Mouse (Mus musculus) CH12.LX (cell line): ENCODE data around the gene Lin52. TPM values are rescaled to one million over a fixed set of nuclear protein-coding genes. Genes with fewer than 3 reads are reported as not detected.

ENCODE experiments used
- DNase-seq: peaks from one replicate; pipeline ENCODE4 v3.0.0-alpha.2; 2013; ENCODE audit errors: extremely low read depth
- H3K27ac ChIP-seq: 2 replicates; pipeline ENCODE4 v1.5.1; 2012; ENCODE audit warnings: low read depth, mild to moderate bottlenecking, control low read depth, moderate library complexity; ENCODE audit not compliant: insufficient read depth
- H3K27me3 ChIP-seq: replicated peaks from 2 replicates; pipeline ENCODE3; 2012; ENCODE audit warnings: inconsistent platforms
- H3K36me3 ChIP-seq, 2 experiments: replicated peaks in 1 of 2; 2 replicates each; pipeline versions ENCODE3 to v1.6.1; 2012; ENCODE audit warnings: inconsistent platforms in 1 of 2, low read length in 1 of 2, mild to moderate bottlenecking in 1 of 2, mixed read lengths in 1 of 2, moderate library complexity in 1 of 2; ENCODE audit not compliant: control insufficient read depth in 1 of 2, insufficient read depth in 1 of 2
- H3K4me1 ChIP-seq, 2 experiments: 2 replicates each; pipeline ENCODE4 v1.6.1; 2012; ENCODE audit warnings: inconsistent platforms in 1 of 2, moderate library complexity in 1 of 2; ENCODE audit not compliant: insufficient read depth in 2 of 2, control insufficient read depth in 1 of 2
- H3K4me2 ChIP-seq: 2 replicates; pipeline ENCODE4 v1.6.1; 2012; ENCODE audit warnings: low read depth, mild to moderate bottlenecking, control low read depth; ENCODE audit not compliant: poor library complexity, insufficient read depth, severe bottlenecking
- H3K4me3 ChIP-seq, 3 experiments: fragments of 150-350 bp in 1 of 3; sonication (generic) in 1 of 3; replicated peaks in 1 of 3; 2 replicates each; pipeline versions ENCODE3 to v1.5.1; 2011 to 2012; ENCODE audit warnings: low read depth in 2 of 3, low read length in 2 of 3, mild to moderate bottlenecking in 2 of 3, moderate library complexity in 2 of 3, control low read depth in 1 of 3, improper control_type of control experiment in 1 of 3, inconsistent platforms in 1 of 3, mixed read lengths in 1 of 3; ENCODE audit not compliant: poor library complexity in 1 of 3
- H3K79me2 ChIP-seq: replicated peaks from 2 replicates; pipeline ENCODE4 v1.6.1; 2012; ENCODE audit warnings: mild to moderate bottlenecking, moderate library complexity; ENCODE audit not compliant: control insufficient read depth, poor library complexity, insufficient read depth, severe bottlenecking; ENCODE audit errors: extremely low read depth
- H3K9ac ChIP-seq: 2 replicates; pipeline ENCODE4 v1.6.1; 2012; ENCODE audit warnings: low read depth, mild to moderate bottlenecking, control low read depth, moderate library complexity; ENCODE audit not compliant: insufficient read depth
- H3K9me3 ChIP-seq: replicated peaks from 2 replicates; pipeline ENCODE3; 2012; ENCODE audit warnings: low read length, inconsistent platforms, mixed read lengths
- CHD2 ChIP-seq: IDR thresholded peaks from 2 replicates; pipeline ENCODE4 v1.6.1; 2011; ENCODE audit warnings: low read length, improper control_type of control experiment
- CTCF ChIP-seq, 2 experiments: IDR thresholded peaks in 1 of 2; conservative IDR thresholded peaks in 1 of 2; 2 replicates each; pipeline ENCODE4 v1.5.1; 2011 to 2012; ENCODE audit warnings: low read depth in 2 of 2, low read length in 2 of 2, improper control_type of control experiment in 1 of 2, inconsistent platforms in 1 of 2, mild to moderate bottlenecking in 1 of 2, moderate library complexity in 1 of 2
- E2F4 ChIP-seq: IDR thresholded peaks from 2 replicates; pipeline ENCODE4 v1.6.1; 2011; ENCODE audit warnings: low read depth, low read length, improper control_type of control experiment; ENCODE audit not compliant: insufficient replicate concordance
- ELF1 ChIP-seq: IDR thresholded peaks from 2 replicates; pipeline ENCODE4 v1.6.1; 2014; ENCODE audit warnings: low read depth, mild to moderate bottlenecking, inconsistent platforms, low read length, improper control_type of control experiment
- EP300 ChIP-seq: IDR thresholded peaks from 2 replicates; pipeline ENCODE4 v1.6.1; 2011; ENCODE audit warnings: low read length, improper control_type of control experiment
- GABPA ChIP-seq: IDR thresholded peaks from 2 replicates; pipeline ENCODE4 v1.6.1; 2012; ENCODE audit warnings: low read depth, low read length, improper control_type of control experiment, inconsistent platforms; ENCODE audit not compliant: insufficient replicate concordance
- HCFC1 ChIP-seq: IDR thresholded peaks from 2 replicates; pipeline ENCODE4 v1.6.1; 2012; ENCODE audit warnings: low read depth, mild to moderate bottlenecking, inconsistent platforms, low read length, improper control_type of control experiment
- JUND ChIP-seq: conservative IDR thresholded peaks from 2 replicates; pipeline ENCODE4 v1.6.1; 2011; ENCODE audit warnings: low read depth, low read length, improper control_type of control experiment
- MAFK ChIP-seq: IDR thresholded peaks from 2 replicates; pipeline ENCODE4 v1.6.1; 2011; ENCODE audit warnings: low read length, improper control_type of control experiment; ENCODE audit not compliant: insufficient replicate concordance
- MEF2A ChIP-seq: IDR thresholded peaks from 2 replicates; pipeline ENCODE4 v1.6.1; 2014; ENCODE audit warnings: low read depth, mild to moderate bottlenecking, inconsistent platforms, low read length, improper control_type of control experiment, borderline replicate concordance
- MYC ChIP-seq: IDR thresholded peaks from 2 replicates; pipeline ENCODE4 v1.6.1; 2011; ENCODE audit warnings: low read depth, mild to moderate bottlenecking, improper control_type of control experiment, low read length
- PAX5 ChIP-seq: IDR thresholded peaks from 2 replicates; pipeline ENCODE4 v1.6.1; 2012; ENCODE audit warnings: low read length, inconsistent platforms, mixed read lengths
- POLR2AphosphoS2 ChIP-seq: IDR thresholded peaks from 2 replicates; pipeline ENCODE4 v1.6.1; 2011; ENCODE audit warnings: low read depth, low read length, improper control_type of control experiment
- SIN3A ChIP-seq: IDR thresholded peaks from 2 replicates; pipeline ENCODE4 v1.6.1; 2012; ENCODE audit warnings: low read length, improper control_type of control experiment, inconsistent platforms
- TBP ChIP-seq: conservative IDR thresholded peaks from 2 replicates; pipeline ENCODE4 v1.6.1; 2011; ENCODE audit warnings: low read depth, low read length, improper control_type of control experiment
- USF2 ChIP-seq: conservative IDR thresholded peaks from 2 replicates; pipeline ENCODE4 v1.6.1; 2011; ENCODE audit warnings: low read depth, low read length, improper control_type of control experiment
- ZC3H11A ChIP-seq: IDR thresholded peaks from 2 replicates; pipeline ENCODE4 v1.6.1; 2012; ENCODE audit warnings: low read depth, mild to moderate bottlenecking, inconsistent platforms, low read length, improper control_type of control experiment
- ZKSCAN1 ChIP-seq: IDR thresholded peaks from 2 replicates; pipeline ENCODE4 v1.6.1; 2012; ENCODE audit warnings: low read depth, inconsistent platforms, low read length, improper control_type of control experiment, borderline replicate concordance
- ZMIZ1 ChIP-seq: IDR thresholded peaks from 2 replicates; pipeline ENCODE4 v1.6.1; 2012; ENCODE audit warnings: low read depth, mild to moderate bottlenecking, inconsistent platforms, low read length, improper control_type of control experiment
- ZNF384 ChIP-seq: IDR thresholded peaks from 2 replicates; pipeline ENCODE4 v1.6.1; 2012; ENCODE audit warnings: low read depth, low read length, improper control_type of control experiment, inconsistent platforms
- dilution Hi-C: fragments of 300-500 bp; cut with MboI; formaldehyde crosslinking; loops from 2 replicates; pipeline ENCODE4 v1.14.3; 2020; ENCODE audit warnings: low sequenced_read_pairs; ENCODE audit not compliant: extremely low pct_unique_long_range_greater_than_20kb, extremely low pct_ligation_motif_present
- in situ Hi-C: fragments of 300-500 bp; cut with MboI; formaldehyde crosslinking; loops from 3 replicates; pipeline ENCODE4 v1.14.3; 2019; ENCODE audit warnings: low sequenced_read_pairs, low pct_ligation_motif_present, low pct_unique_long_range_greater_than_20kb, mixed read lengths
- polyA plus RNA-seq: library from polyadenylated mRNA; unstranded; fragments of >175 nt; gene quantifications from 2 replicates; pipeline ENCODE4 v1.2.1, GENCODE M21; 2012; ENCODE audit warnings: low read depth; ENCODE audit not compliant: insufficient read length
- total RNA-seq, 2 experiments: library from RNA; depleted of rRNA; stranded (reverse); fragments of 300-350 nt in 1 of 2; fragments of >200 nt in 1 of 2; gene quantifications; 2 replicates each; pipeline ENCODE4 v1.2.3; 2012 to 2014

Gene Lin52
- total and polyA plus RNA-seq, 3 experiments, result 5.9 to 16.2 (median 8.7) TPM

DNA sequence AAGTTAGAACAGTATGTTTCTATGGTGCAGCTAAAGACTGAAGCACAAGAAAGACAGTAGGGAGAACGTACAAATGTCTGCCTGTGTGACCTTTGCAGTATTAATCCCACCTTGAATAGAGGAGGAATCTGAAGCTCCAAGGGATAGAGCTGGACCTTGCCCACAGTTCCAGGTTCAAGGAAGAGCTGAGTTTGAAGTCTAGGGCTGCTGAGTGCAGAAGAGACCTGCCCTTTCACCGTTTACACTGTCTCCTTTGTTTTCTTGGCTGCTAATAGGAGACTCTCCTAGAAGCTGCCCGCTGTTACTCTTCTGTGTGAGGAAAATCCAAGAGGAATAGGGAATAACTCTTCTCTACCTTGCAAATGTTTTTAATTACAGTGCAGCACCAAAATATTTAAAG lies 72.5 kb downstream of the Lin52 start:
- Histone ChIP-seq H3K4me1 (no peaks in the 10 kb centered on the region), H3K27me3 (no peaks in the 10 kb centered on the region), H3K79me2 (no peaks in the 10 kb centered on the region), H3K4me2 (no peak overlapping the region), H3K4me3 (no peak overlapping the region), H3K36me3 (peaks cover 5 to 54% of the 10 kb centered on the region in 2 experiments), H3K9ac (no peak overlapping the region), H3K27ac (no peak overlapping the region), H3K9me3 (no peaks in the 10 kb centered on the region)
- in situ Hi-C loops (no loop called here), dilution Hi-C loops (no loop called here)
- no peak for DNase-seq
- TF ChIP-seq MAFK (no peak), SIN3A (no peak), ZMIZ1 (no peak), PAX5 (no peak), HCFC1 (no peak), CHD2 (no peak), MEF2A (no peak)

DNA sequence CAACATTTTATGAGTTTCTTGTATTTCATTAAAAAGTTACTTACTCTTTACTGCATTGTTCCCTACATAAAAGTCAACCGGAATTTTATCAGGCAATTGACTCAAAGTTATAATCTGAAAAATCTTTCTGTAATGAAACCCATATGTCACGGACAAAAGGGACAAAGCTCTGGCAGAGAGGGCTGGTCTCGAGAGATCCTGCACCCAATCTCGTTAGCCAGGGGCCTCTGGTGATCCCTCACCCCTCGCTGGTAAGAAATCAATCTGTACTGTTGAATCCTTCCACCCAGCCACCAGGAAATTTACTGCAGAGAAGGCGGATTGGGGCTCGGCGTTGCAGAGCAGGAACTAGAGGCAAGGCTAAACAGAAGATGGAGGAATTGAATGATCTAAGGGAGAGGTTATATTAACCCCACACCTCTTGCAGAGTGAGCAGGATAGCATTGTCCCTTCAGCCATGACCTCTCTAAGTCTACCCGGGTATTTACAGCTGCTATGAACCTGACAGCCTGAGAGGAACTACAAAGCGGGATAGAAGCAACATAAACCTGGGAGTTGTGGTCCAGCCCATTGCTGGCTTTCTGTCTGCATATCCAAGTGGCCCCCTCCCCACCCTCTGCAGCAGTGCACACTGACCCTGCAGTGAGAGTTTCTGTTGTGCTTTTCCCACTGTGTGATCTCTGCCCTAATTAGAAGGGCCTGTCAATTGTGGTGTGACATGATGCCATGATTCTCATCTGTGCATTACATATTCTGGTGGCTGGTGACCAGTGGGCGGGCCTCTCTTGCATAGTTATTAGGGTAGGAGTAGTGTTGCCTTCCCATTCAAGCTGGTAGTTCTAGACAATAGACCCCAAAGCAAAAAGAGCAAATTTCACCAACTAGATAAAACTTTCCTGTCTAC lies 73.2 kb downstream of the Lin52 start:
- no peak overlapping the region for H3K27ac ChIP-seq
- no peaks in the 10 kb centered on the region for H3K79me2 ChIP-seq
- H3K4me1 ChIP-seq, result no peaks in the 10 kb centered on the region
- H3K9ac ChIP-seq, result no peak overlapping the region
- TF ChIP-seq ZMIZ1, result no peak
- no peak for TF ChIP-seq MYC
- no peak for DNase-seq
- no peaks in the 10 kb centered on the region for H3K27me3 ChIP-seq
- no peaks in the 10 kb centered on the region for H3K9me3 ChIP-seq
- peaks cover 5 to 56% of the 10 kb centered on the region in 2 experiments for H3K36me3 ChIP-seq
- in situ Hi-C loops, result no loop called here
- H3K4me3 ChIP-seq, result no peak overlapping the region
- dilution Hi-C loops, result no loop called here
- H3K4me2 ChIP-seq, result no peak overlapping the region

DNA sequence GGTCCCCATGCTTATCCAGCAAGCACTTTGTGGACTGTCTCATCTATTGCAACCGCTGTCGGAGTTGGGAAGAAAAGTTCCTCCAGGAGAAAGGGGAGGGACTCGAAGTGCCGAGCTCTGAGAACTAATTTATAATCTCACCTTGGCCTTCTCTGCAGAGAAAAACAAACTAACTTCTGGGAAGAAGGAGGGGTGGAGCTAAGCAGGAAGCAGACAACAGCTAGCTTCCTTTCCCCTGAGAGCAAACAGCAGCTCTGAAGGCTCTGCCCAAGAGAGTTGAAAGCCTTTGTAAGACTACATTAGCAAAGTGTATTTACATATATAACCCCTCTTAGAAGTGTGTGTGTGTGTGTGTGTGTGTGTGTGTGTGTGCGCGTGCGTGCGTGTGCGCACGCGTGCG lies 74.2 kb downstream of the Lin52 start:
- dilution Hi-C loops, result no loop called here

More for the DNA sequence above, 74.2 kb downstream of the Lin52 start:
- in situ Hi-C loops, result no loop called here
- Histone ChIP-seq H3K4me3 (no peak overlapping the region), H3K79me2 (no peaks in the 10 kb centered on the region), H3K4me2 (no peak overlapping the region), H3K27me3 (no peaks in the 10 kb centered on the region), H3K27ac (no peak overlapping the region), H3K9ac (no peak overlapping the region), H3K36me3 (peaks cover 7 to 55% of the 10 kb centered on the region in 2 experiments), H3K9me3 (no peaks in the 10 kb centered on the region), H3K4me1 (no peaks in the 10 kb centered on the region)
- DNase-seq, result no peak
- TF ChIP-seq JUND, result no peak
- no peak for TF ChIP-seq EP300
- no peak for TF ChIP-seq HCFC1
- TF ChIP-seq ZKSCAN1, result no peak
- no peak for TF ChIP-seq ZMIZ1
- TF ChIP-seq CTCF (conservative IDR thresholded peaks at IDR 0.05 in 1 of 2, IDR thresholded peaks at IDR 0.05 in 1 of 2; ENCODE audit: low read depth in 2 of 2, low read length in 2 of 2), result no peak
- TF ChIP-seq GABPA, result no peak
- TF ChIP-seq SIN3A, result no peak
- TF ChIP-seq CHD2, result no peak
- TF ChIP-seq MYC, result no peak
- no peak for TF ChIP-seq ZNF384
- no peak for TF ChIP-seq ELF1
- no peak for TF ChIP-seq POLR2AphosphoS2
- no peak for TF ChIP-seq TBP
- no peak for TF ChIP-seq E2F4
- TF ChIP-seq ZC3H11A, result no peak
- no peak for TF ChIP-seq USF2
